Mouse (Mus musculus) kidney, embryonic 16.5 days (tissue): Measurements from ENCODE around the gene 1810010D01Rik. TPM values are rescaled to one million over a fixed set of nuclear protein-coding genes. Genes with fewer than 3 reads are reported as not detected.

Experiments
- ATAC-seq: fragments of 200-750 bp; cut with Nextera tagmentation; 2 replicates; pipeline ENCODE4 v1.8.0; 2017; ENCODE audit warnings: moderate TSS enrichment; ENCODE audit not compliant: low FRiP score, low TSS enrichment
- H3K27ac ChIP-seq: fragments of 300-500 bp; sonication (generic); 2 replicates; pipeline ENCODE4 v1.5.1; 2014; ENCODE audit warnings: low read length
- H3K27me3 ChIP-seq: fragments of 300-500 bp; sonication (generic); 2 replicates; pipeline ENCODE4 v1.6.1; 2014; ENCODE audit warnings: low read length, control low read depth, mixed read lengths; ENCODE audit not compliant: insufficient read depth
- H3K36me3 ChIP-seq: fragments of 300-500 bp; sonication (generic); 2 replicates; pipeline ENCODE4 v1.6.1; 2014; ENCODE audit warnings: low read length, control low read depth, mixed read lengths; ENCODE audit not compliant: insufficient read depth
- H3K4me1 ChIP-seq: fragments of 300-500 bp; sonication (generic); 2 replicates; pipeline ENCODE4 v1.6.1; 2014; ENCODE audit warnings: low read length, control low read depth, mixed read lengths; ENCODE audit not compliant: insufficient read depth
- H3K4me2 ChIP-seq: fragments of 300-500 bp; sonication (generic); replicated peaks from 2 replicates; pipeline ENCODE4 v1.6.1; 2014; ENCODE audit warnings: low read depth, low read length
- H3K4me3 ChIP-seq: fragments of 300-500 bp; sonication (generic); 2 replicates; pipeline ENCODE4 v1.5.1; 2014; ENCODE audit warnings: mild to moderate bottlenecking, low read length
- H3K9ac ChIP-seq: fragments of 300-500 bp; sonication (generic); replicated peaks from 2 replicates; pipeline ENCODE4 v1.6.1; 2014; ENCODE audit warnings: low read length
- H3K9me3 ChIP-seq: fragments of 300-500 bp; sonication (generic); 2 replicates; pipeline ENCODE4 v1.6.1; 2016; ENCODE audit warnings: low read length, control low read depth
- WGBS: fragments of 180-500 bp; shearing (Covaris S2); extraction: QIAGEN DNeasy Blood & Tissue Kit; methylation state at CpG from one replicate; pipeline ENCODE4 v1.1.7; 2014; 5-methylcytosine and 5-hydroxymethylcytosine counted together
- polyA plus RNA-seq: library from polyadenylated mRNA; unstranded; fragments of >200 nt; fragmentation: Nextera tagmentation; extraction: Ambion mirVana; gene quantifications from 2 replicates; pipeline ENCODE4 v1.2.1, GENCODE M21; 2015

The 1810010D01Rik gene
- polyA plus RNA-seq, 1 experiment from 2014 or later: 0.30 TPM

DNA sequence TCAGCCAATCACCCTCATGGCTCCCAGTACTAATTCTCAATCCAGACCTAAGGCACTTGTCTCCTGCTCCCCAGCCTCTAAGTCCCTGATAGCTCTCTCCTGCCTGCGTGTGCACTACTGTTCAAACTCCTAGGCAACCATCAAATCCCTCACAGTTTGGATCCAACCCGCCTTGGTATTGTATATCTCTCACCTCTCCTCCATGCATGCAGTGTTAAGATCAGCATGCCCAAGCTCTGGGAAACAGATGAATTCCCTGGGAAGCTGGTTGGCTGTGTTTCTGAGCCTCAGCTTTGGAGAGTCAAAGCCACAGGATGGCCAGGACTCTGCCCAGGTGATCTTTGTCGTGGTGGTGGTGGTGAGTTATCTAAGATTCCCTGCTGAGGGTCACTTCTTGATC, 10.2 kb downstream of the 1810010D01Rik start:
- Histone ChIP-seq H3K4me1 (peaks cover 28% of the 10 kb centered on the region), H3K4me2 (no peak overlapping the region), H3K4me3 (no peak overlapping the region), H3K36me3 (no peaks in the 10 kb centered on the region), H3K27ac (no peak overlapping the region), H3K9me3 (no peaks in the 10 kb centered on the region), H3K9ac (no peak overlapping the region), H3K27me3 (no peaks in the 10 kb centered on the region)
- WGBS: 64% methylated on average over 3 of the region's 3 CpGs
- ATAC-seq: no peak

- no peak for ATAC-seq
These were observed 10.9 kb downstream of the 1810010D01Rik start for GRCm38 (mm10) chr7:145197042-145197441.

GRCm38 (mm10) chr7:145196340-145196739, 11.6 kb downstream of the 1810010D01Rik start:
- H3K27ac ChIP-seq: no peak overlapping the region
- H3K4me3 ChIP-seq: no peak overlapping the region
- ATAC-seq: no peak
- no peaks in the 10 kb centered on the region for H3K9me3 ChIP-seq
- WGBS: 93% methylated on average over 6 of the region's 6 CpGs
- H3K9ac ChIP-seq: no peak overlapping the region
- no peaks in the 10 kb centered on the region for H3K27me3 ChIP-seq
- H3K4me1 ChIP-seq: peaks cover 28% of the 10 kb centered on the region
- no peak overlapping the region for H3K4me2 ChIP-seq
- H3K36me3 ChIP-seq: no peaks in the 10 kb centered on the region

More at GRCm38 (mm10) chr7:145197042-145197441, 10.9 kb downstream of the 1810010D01Rik start:
- 62% methylated on average over 3 of the region's 3 CpGs for WGBS
- H3K9ac ChIP-seq: no peak overlapping the region
- no peaks in the 10 kb centered on the region for H3K9me3 ChIP-seq
- no peaks in the 10 kb centered on the region for H3K36me3 ChIP-seq
- H3K27me3 ChIP-seq: no peaks in the 10 kb centered on the region
- no peak overlapping the region for H3K4me3 ChIP-seq
- H3K4me2 ChIP-seq: no peak overlapping the region
- no peak overlapping the region for H3K27ac ChIP-seq
- peaks cover 28% of the 10 kb centered on the region for H3K4me1 ChIP-seq

DNA sequence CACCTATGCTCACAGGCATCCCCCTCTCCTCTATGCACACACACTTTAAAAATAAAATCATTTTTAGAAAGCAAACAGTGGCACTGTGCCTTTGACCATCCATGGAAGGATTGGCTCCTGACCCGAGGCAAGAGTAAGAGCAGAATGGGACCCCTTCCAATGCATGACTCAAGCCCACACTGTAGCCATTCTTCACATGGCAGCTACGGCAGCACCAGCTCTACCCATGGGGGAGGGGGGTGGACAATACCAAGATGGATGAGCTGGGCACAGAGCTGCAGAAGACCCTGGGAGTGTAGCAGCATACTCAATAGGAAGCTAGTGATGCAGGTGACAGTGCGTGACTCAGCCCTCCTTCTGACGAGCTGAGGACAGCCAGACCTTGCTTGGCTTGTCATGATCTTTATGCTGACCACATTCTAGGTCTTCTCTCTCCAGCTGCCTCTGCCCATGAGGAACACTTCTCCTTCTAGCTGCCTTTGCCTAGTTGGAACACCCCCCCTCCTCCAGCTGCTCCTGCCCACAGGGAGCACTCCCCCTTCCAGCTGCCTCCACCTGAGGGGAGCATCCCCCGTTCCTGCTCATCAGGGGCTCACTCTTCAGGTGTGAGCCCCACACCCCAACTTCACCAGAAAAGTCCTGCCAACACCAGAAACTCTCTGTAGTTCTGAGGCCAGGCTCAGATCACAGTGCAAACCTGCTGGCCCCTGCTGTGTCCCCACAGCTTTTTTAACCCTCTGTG, 12.6 kb downstream of the 1810010D01Rik start:
- Histone ChIP-seq H3K27ac (no peak overlapping the region), H3K4me1 (peaks cover 28% of the 10 kb centered on the region), H3K4me2 (no peak overlapping the region), H3K9me3 (no peaks in the 10 kb centered on the region), H3K4me3 (no peak overlapping the region), H3K9ac (no peak overlapping the region), H3K27me3 (no peaks in the 10 kb centered on the region), H3K36me3 (no peaks in the 10 kb centered on the region)
- 58% methylated on average over 5 of the region's 5 CpGs for WGBS
- ATAC-seq: no peak

DNA sequence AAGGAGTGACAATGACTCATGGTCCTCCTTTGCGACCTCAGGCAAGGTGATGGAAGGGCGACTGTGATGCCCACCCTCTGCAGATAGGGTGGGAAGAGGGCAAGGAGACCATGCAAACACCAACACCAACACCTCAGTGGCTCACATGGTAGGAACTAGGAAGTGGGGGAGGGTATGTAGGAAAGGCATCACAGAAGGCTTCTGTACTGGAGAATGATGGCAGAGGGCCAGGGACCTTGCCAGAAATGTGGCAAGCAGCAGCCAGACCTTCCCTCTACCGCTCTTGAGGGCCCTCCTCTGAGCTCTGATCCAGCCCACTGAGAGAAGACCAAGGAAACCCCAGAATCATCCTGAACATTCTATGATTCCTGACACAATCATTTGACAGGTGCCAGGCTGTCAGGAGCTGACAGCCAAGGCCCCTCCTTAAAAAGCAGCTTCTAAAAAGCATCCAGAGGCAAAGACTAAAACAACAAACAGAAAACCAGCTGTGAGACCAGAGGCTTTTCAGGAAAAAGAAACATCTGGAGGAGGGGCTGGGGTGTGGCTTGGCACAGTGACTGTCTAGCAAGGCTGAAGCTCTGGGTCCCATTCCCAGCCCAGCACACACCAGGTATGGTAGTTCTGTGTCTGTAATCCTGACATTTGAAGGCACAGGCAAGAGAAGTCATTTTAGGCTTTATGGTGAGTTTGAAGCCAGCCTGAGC, 13.3 kb downstream of the 1810010D01Rik start:
- H3K9me3 ChIP-seq: no peaks in the 10 kb centered on the region
- peak; percentile 17; the same call in 1 of the 2 replicates for ATAC-seq
- WGBS: 56% methylated on average over 3 of the region's 3 CpGs
- no peak overlapping the region for H3K4me3 ChIP-seq
- no peaks in the 10 kb centered on the region for H3K36me3 ChIP-seq
- peak overlapping the region; percentile 20; the same call in 1 of the 2 replicates for H3K27ac ChIP-seq
- H3K4me1 ChIP-seq: peaks cover 28% of the 10 kb centered on the region
- peak overlapping the region; percentile 31; the same call in 1 of the 2 replicates for H3K9ac ChIP-seq
- H3K27me3 ChIP-seq: no peaks in the 10 kb centered on the region
- no peak overlapping the region for H3K4me2 ChIP-seq

- H3K27me3 ChIP-seq: no peaks in the 10 kb centered on the region
- ATAC-seq: peak; percentile 35; the same call in 1 of the 2 replicates
- H3K9me3 ChIP-seq: no peaks in the 10 kb centered on the region
- peaks cover 20% of the 10 kb centered on the region for H3K4me1 ChIP-seq
- WGBS: 60% methylated on average over 6 of the region's 6 CpGs
- no peak overlapping the region for H3K4me2 ChIP-seq
- no peak overlapping the region for H3K9ac ChIP-seq
- no peak overlapping the region for H3K27ac ChIP-seq
- no peaks in the 10 kb centered on the region for H3K36me3 ChIP-seq
- no peak overlapping the region for H3K4me3 ChIP-seq
These were observed 15.1 kb downstream of the 1810010D01Rik start for GRCm38 (mm10) chr7:145192836-145193235.

DNA sequence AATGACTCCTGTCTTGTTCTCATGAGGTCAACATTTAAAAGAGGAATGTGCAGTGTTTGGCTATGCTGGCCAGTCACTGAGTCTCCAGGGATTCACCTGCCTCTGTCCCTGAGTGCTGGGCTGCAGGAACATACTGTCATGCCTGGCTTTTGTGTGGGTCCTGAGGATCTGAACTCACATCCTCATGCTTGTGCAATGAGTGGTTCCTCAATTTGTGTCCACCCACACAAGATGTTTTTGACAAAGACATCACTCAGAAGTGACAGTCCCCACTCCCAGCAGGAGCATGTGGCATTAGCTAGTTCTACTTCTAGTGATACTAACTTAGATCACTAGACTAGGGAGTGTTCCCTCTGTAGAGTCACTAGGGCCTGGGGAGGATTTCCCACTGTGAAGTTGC, 17.4 kb downstream of the 1810010D01Rik start:
- H3K27ac ChIP-seq: no peak overlapping the region
- H3K4me3 ChIP-seq: no peak overlapping the region
- no peak overlapping the region for H3K9ac ChIP-seq
- H3K4me2 ChIP-seq: no peak overlapping the region
- peaks cover 18% of the 10 kb centered on the region for H3K4me1 ChIP-seq
- no peaks in the 10 kb centered on the region for H3K36me3 ChIP-seq
- no peaks in the 10 kb centered on the region for H3K9me3 ChIP-seq
- H3K27me3 ChIP-seq: no peaks in the 10 kb centered on the region
- ATAC-seq: no peak

- no peak overlapping the region for H3K4me2 ChIP-seq
- H3K9me3 ChIP-seq: no peaks in the 10 kb centered on the region
- no peaks in the 10 kb centered on the region for H3K36me3 ChIP-seq
- no peak overlapping the region for H3K9ac ChIP-seq
- H3K4me1 ChIP-seq: peaks cover 7% of the 10 kb centered on the region
- no peak overlapping the region for H3K27ac ChIP-seq
- no peak overlapping the region for H3K4me3 ChIP-seq
- 54% methylated on average over 8 of the region's 8 CpGs for WGBS
- ATAC-seq: no peak
- H3K27me3 ChIP-seq: no peaks in the 10 kb centered on the region
These were observed 18.6 kb downstream of the 1810010D01Rik start for GRCm38 (mm10) chr7:145189342-145189741.

GRCm38 (mm10) chr7:145187802-145188201, 20.1 kb downstream of the 1810010D01Rik start:
- Histone ChIP-seq H3K4me3 (no peak overlapping the region), H3K4me2 (no peak overlapping the region), H3K27ac (no peak overlapping the region), H3K27me3 (no peaks in the 10 kb centered on the region), H3K36me3 (no peaks in the 10 kb centered on the region), H3K9ac (no peak overlapping the region), H3K4me1 (no peaks in the 10 kb centered on the region), H3K9me3 (no peaks in the 10 kb centered on the region)
- 91% methylated on average over 3 of the region's 3 CpGs for WGBS
- no peak for ATAC-seq

DNA sequence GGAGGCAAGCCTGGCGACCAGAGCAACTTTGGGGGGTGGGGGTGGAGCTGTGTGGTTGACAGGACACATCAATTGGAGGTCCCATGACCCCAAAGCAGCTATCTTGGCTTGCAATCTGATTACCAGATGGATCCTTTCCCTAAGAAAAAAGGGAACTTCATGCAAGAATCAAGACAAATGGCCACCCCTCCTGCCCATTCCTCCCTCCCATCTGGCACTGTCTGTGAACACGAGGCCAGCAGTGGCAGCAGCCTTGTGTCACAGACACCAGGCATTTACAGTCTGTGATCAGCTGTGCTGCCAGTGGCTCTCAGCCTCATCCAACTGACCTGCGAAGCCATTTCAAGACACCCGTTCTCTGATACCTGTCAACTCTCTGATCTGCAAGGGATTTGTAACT, 25.5 kb downstream of the 1810010D01Rik start:
- Histone ChIP-seq H3K4me3 (no peak overlapping the region), H3K27ac (no peak overlapping the region), H3K9ac (no peak overlapping the region), H3K36me3 (no peaks in the 10 kb centered on the region), H3K4me2 (no peak overlapping the region), H3K9me3 (no peaks in the 10 kb centered on the region), H3K27me3 (no peaks in the 10 kb centered on the region), H3K4me1 (no peaks in the 10 kb centered on the region)
- ATAC-seq: no peak
- 46% methylated on average over 4 of the region's 4 CpGs for WGBS
